Mouse (Mus musculus) liver, postnatal 0 days (tissue): ENCODE data around the gene Myo7a. TPM values are rescaled to one million over a fixed set of nuclear protein-coding genes. Genes with fewer than 3 reads are reported as not detected.
A peak's percentile ranks its signal among the peaks of the same experiment; 100 is the strongest.

Experiments
- ATAC-seq: fragments of 200-750 bp; cut with Nextera tagmentation; 2 replicates; pipeline ENCODE4 v1.8.0; 2017; ENCODE audit warnings: mild to moderate bottlenecking, moderate library complexity
- DNase-seq: peaks from one replicate; pipeline ENCODE4 v3.0.0-alpha.2; 2016
- H3K27ac ChIP-seq: fragments of 300-500 bp; sonication (generic); 2 replicates; pipeline ENCODE4 v1.5.1; 2014; ENCODE audit warnings: antibody characterized with exemption, moderate library complexity, mild to moderate bottlenecking, low read depth
- H3K27me3 ChIP-seq: fragments of 300-500 bp; sonication (generic); 2 replicates; pipeline ENCODE4 v1.6.1; 2014; ENCODE audit warnings: low read length, control low read depth, mixed read lengths; ENCODE audit not compliant: insufficient read depth
- H3K36me3 ChIP-seq: fragments of 300-500 bp; sonication (generic); replicated peaks from 2 replicates; pipeline ENCODE4 v1.6.1; 2014; ENCODE audit warnings: mild to moderate bottlenecking, control low read depth, low read length, moderate library complexity, mixed read lengths; ENCODE audit not compliant: insufficient read depth
- H3K4me1 ChIP-seq: fragments of 300-500 bp; sonication (generic); 2 replicates; pipeline ENCODE4 v1.6.1; 2014; ENCODE audit warnings: antibody characterized with exemption, mild to moderate bottlenecking, control low read depth; ENCODE audit not compliant: insufficient read depth
- H3K4me2 ChIP-seq: fragments of 300-500 bp; sonication (generic); 2 replicates; pipeline ENCODE4 v1.6.1; 2014; ENCODE audit warnings: low read depth, mild to moderate bottlenecking, low read length, moderate library complexity, mixed read lengths
- H3K4me3 ChIP-seq: fragments of 300-500 bp; sonication (generic); 2 replicates; pipeline ENCODE4 v1.5.1; 2014; ENCODE audit warnings: low read depth, low read length
- H3K9ac ChIP-seq: fragments of 300-500 bp; sonication (generic); replicated peaks from 2 replicates; pipeline ENCODE4 v1.6.1; 2014; ENCODE audit warnings: mild to moderate bottlenecking, moderate library complexity
- H3K9me3 ChIP-seq: fragments of 300-500 bp; sonication (generic); 2 replicates; pipeline ENCODE4 v1.6.1; 2016; ENCODE audit warnings: mild to moderate bottlenecking, control low read depth, low read length, mixed read lengths
- CTCF ChIP-seq: sonication (generic); IDR thresholded peaks from 2 replicates; pipeline ENCODE4 v1.5.1; 2016; ENCODE audit warnings: antibody characterized with exemption, low read depth
- EP300 ChIP-seq: IDR thresholded peaks from 2 replicates; pipeline ENCODE4 v1.6.1; 2016; ENCODE audit warnings: antibody characterized with exemption, low read depth, mild to moderate bottlenecking
- WGBS: fragments of 180-500 bp; shearing (Covaris S2); extraction: QIAGEN DNeasy Blood & Tissue Kit; methylation state at CpG from one replicate; pipeline ENCODE4 v1.1.7; 2014; ENCODE audit not compliant: insufficient replicate concordance; 5-methylcytosine and 5-hydroxymethylcytosine counted together
- polyA plus RNA-seq: library from polyadenylated mRNA; unstranded; fragments of >200 nt; fragmentation: Nextera tagmentation; extraction: Ambion mirVana; gene quantifications from 2 replicates; pipeline ENCODE4 v1.2.1, GENCODE M21; 2015

Myo7a gene
- polyA plus RNA-seq, 1 experiment from 2014 or later = 7.6 TPM

- ATAC-seq = no peak
- H3K4me1 ChIP-seq = peaks cover 14% of the 10 kb centered on the region
- WGBS = 75% methylated on average over 8 of the region's 8 CpGs
Measured at GRCm38 (mm10) chr7:98146447-98146845, 27.1 kb upstream of the Myo7a start.

GRCm38 (mm10) chr7:98145842-98146446 is 26.6 kb upstream of the Myo7a start:
- Histone ChIP-seq H3K4me2 (no peak overlapping the region), H3K4me1 (peaks cover 16% of the 10 kb centered on the region), H3K27ac (no peak overlapping the region), H3K9ac (no peak overlapping the region), H3K4me3 (no peak overlapping the region), H3K36me3 (no peaks in the 10 kb centered on the region), H3K9me3 (no peaks in the 10 kb centered on the region), H3K27me3 (no peaks in the 10 kb centered on the region)
- 73% methylated on average over 12 of the region's 12 CpGs for WGBS
- TF ChIP-seq CTCF (no peak), EP300 (no peak)
- no peak for DNase-seq
- ATAC-seq = no peak

More at GRCm38 (mm10) chr7:98146447-98146845, 27.1 kb upstream of the Myo7a start:
- no peak for TF ChIP-seq EP300
- TF ChIP-seq CTCF = no peak
- no peaks in the 10 kb centered on the region for H3K9me3 ChIP-seq
- H3K4me3 ChIP-seq = no peak overlapping the region
- no peak for DNase-seq
- H3K4me2 ChIP-seq = no peak overlapping the region
- no peak overlapping the region for H3K9ac ChIP-seq
- H3K27ac ChIP-seq = no peak overlapping the region
- no peaks in the 10 kb centered on the region for H3K27me3 ChIP-seq
- no peaks in the 10 kb centered on the region for H3K36me3 ChIP-seq

GRCm38 (mm10) chr7:98145402-98145801 is 26.1 kb upstream of the Myo7a start, which contains the start of gene Omp:
Gene Omp (minus strand): TSS chr7:98145502.
- H3K4me2 ChIP-seq = no peak within 1 kb of the TSS
- H3K4me3 ChIP-seq = no peak within 1 kb of the TSS
- no peaks in the 10 kb centered on the region for H3K9me3 ChIP-seq
- H3K9ac ChIP-seq = no peak within 1 kb of the TSS
- no peaks in the 10 kb centered on the region for H3K36me3 ChIP-seq
- H3K27me3 ChIP-seq = no peaks in the 10 kb centered on the region
- WGBS = 90% methylated on average over 5 of the region's 5 CpGs
- no peak for TF ChIP-seq EP300
- TF ChIP-seq CTCF = no peak
- no peak for ATAC-seq
- no peak within 1 kb of the TSS for H3K27ac ChIP-seq
- peaks cover 16% of the 10 kb centered on the region for H3K4me1 ChIP-seq
- DNase-seq = no peak

- H3K36me3 ChIP-seq = no peaks in the 10 kb centered on the region
- H3K9me3 ChIP-seq = no peaks in the 10 kb centered on the region
- H3K27me3 ChIP-seq = no peaks in the 10 kb centered on the region
- peaks cover 16% of the 10 kb centered on the region for H3K4me1 ChIP-seq
- no peak overlapping the region for H3K27ac ChIP-seq
- TF ChIP-seq EP300 (no peak), CTCF (no peak)
- ATAC-seq = no peak
- no peak overlapping the region for H3K9ac ChIP-seq
- no peak for DNase-seq
- H3K4me2 ChIP-seq = no peak overlapping the region
- H3K4me3 ChIP-seq = no peak overlapping the region
- WGBS = 58% methylated on average over 3 of the region's 3 CpGs
Measured at GRCm38 (mm10) chr7:98142648-98143047, 23.3 kb upstream of the Myo7a start.

- Histone ChIP-seq H3K4me2 (no peak overlapping the region), H3K36me3 (no peaks in the 10 kb centered on the region), H3K9ac (no peak overlapping the region), H3K4me1 (peaks cover 16% of the 10 kb centered on the region), H3K27me3 (no peaks in the 10 kb centered on the region), H3K9me3 (no peaks in the 10 kb centered on the region), H3K4me3 (no peak overlapping the region), H3K27ac (no peak overlapping the region)
- WGBS = 82% methylated on average over 8 of the region's 8 CpGs
- no peak for DNase-seq
- ATAC-seq = no peak
- TF ChIP-seq CTCF = no peak
- TF ChIP-seq EP300 = no peak
Measured at GRCm38 (mm10) chr7:98142247-98142646, 22.9 kb upstream of the Myo7a start.

- H3K27me3 ChIP-seq = no peaks in the 10 kb centered on the region
- H3K4me3 ChIP-seq = no peak overlapping the region
- no peaks in the 10 kb centered on the region for H3K36me3 ChIP-seq
- DNase-seq (peak; percentile 84), ATAC-seq (peak; percentile 89)
- 49% methylated on average over 3 of the region's 3 CpGs for WGBS
- TF ChIP-seq CTCF (peak; percentile 70), EP300 (no peak)
- no peak overlapping the region; the same call in 1 of the 2 replicates for H3K9ac ChIP-seq
- peaks cover 16% of the 10 kb centered on the region for H3K4me1 ChIP-seq
- no peak overlapping the region for H3K4me2 ChIP-seq
- 0 out of 2 replicates have a peak overlapping the region, but pooled peaks have one; percentile 34 for H3K27ac ChIP-seq
- no peaks in the 10 kb centered on the region for H3K9me3 ChIP-seq
Measured at GRCm38 (mm10) chr7:98141206-98141605, 21.9 kb upstream of the Myo7a start.

GRCm38 (mm10) chr7:98140597-98140996 is 21.3 kb upstream of the Myo7a start:
- peak; percentile 60 for ATAC-seq
- Histone ChIP-seq H3K9ac (no peak overlapping the region), H3K4me2 (no peak overlapping the region), H3K4me3 (no peak overlapping the region), H3K27ac (no peak overlapping the region), H3K9me3 (no peaks in the 10 kb centered on the region), H3K27me3 (no peaks in the 10 kb centered on the region), H3K4me1 (peaks cover 16% of the 10 kb centered on the region), H3K36me3 (no peaks in the 10 kb centered on the region)
- TF ChIP-seq CTCF = no peak
- no peak for DNase-seq
- 42% methylated on average over 2 of the region's 2 CpGs for WGBS
